Mouse (Mus musculus) c-Kit-positive CD71-positive TER-119-negative erythroid progenitor cells, embryonic 14.5 days (primary cell): ENCODE measurements around the gene Clk3.

Experiments used
- DNase-seq: peaks from one replicate; pipeline ENCODE4 v3.0.0-alpha.2; 2013; ENCODE audit warnings: low read depth

Gene Clk3

GRCm38 (mm10) chr9:57765364-57766351 is at the start of gene Clk3:
Gene Clk3, minus strand, starts transcription at chr9:57765860.
- DNase-seq, result no peak

- DNase-seq, result no peak
These were observed 49.2 kb upstream of the Clk3 start for GRCm38 (mm10) chr9:57814866-57815265.

- DNase-seq, result no peak
These were observed 48.4 kb upstream of the Clk3 start for GRCm38 (mm10) chr9:57814014-57814413.

- DNase-seq, result no peak
These were observed 46.4 kb upstream of the Clk3 start for GRCm38 (mm10) chr9:57811793-57812733.

GRCm38 (mm10) chr9:57810691-57811090 is 45.0 kb upstream of the Clk3 start:
- no peak for DNase-seq

GRCm38 (mm10) chr9:57808771-57809310 is 43.2 kb upstream of the Clk3 start:
- DNase-seq, result no peak

GRCm38 (mm10) chr9:57807174-57807651 is 41.6 kb upstream of the Clk3 start:
- DNase-seq, result no peak

- no peak for DNase-seq
These were observed 40.4 kb upstream of the Clk3 start for GRCm38 (mm10) chr9:57806066-57806481.

- no peak for DNase-seq
These were observed 39.6 kb upstream of the Clk3 start for GRCm38 (mm10) chr9:57805087-57805737.

GRCm38 (mm10) chr9:57803839-57804238 is 38.2 kb upstream of the Clk3 start:
- no peak for DNase-seq

GRCm38 (mm10) chr9:57803047-57803446 is 37.4 kb upstream of the Clk3 start:
- no peak for DNase-seq

- DNase-seq, result no peak
These were observed 34.8 kb upstream of the Clk3 start for GRCm38 (mm10) chr9:57800325-57800975.

GRCm38 (mm10) chr9:57798725-57799253 is 33.1 kb upstream of the Clk3 start:
- no peak for DNase-seq

GRCm38 (mm10) chr9:57797456-57797855 is 31.8 kb upstream of the Clk3 start:
- no peak for DNase-seq

- no peak for DNase-seq
These were observed 24.1 kb upstream of the Clk3 start for GRCm38 (mm10) chr9:57789733-57790132.

GRCm38 (mm10) chr9:57782656-57783055 is 17.0 kb upstream of the Clk3 start:
- no peak for DNase-seq

- no peak for DNase-seq
These were observed 10.1 kb upstream of the Clk3 start for GRCm38 (mm10) chr9:57775736-57776135.

- DNase-seq, result no peak
These were observed 9.4 kb upstream of the Clk3 start for GRCm38 (mm10) chr9:57775026-57775425.

GRCm38 (mm10) chr9:57774168-57774567 is 8.5 kb upstream of the Clk3 start:
- DNase-seq, result no peak

GRCm38 (mm10) chr9:57773754-57774153 is 8.1 kb upstream of the Clk3 start:
- no peak for DNase-seq

GRCm38 (mm10) chr9:57770836-57771235 is 5.2 kb upstream of the Clk3 start:
- no peak for DNase-seq
